In the genomic region with DNA sequence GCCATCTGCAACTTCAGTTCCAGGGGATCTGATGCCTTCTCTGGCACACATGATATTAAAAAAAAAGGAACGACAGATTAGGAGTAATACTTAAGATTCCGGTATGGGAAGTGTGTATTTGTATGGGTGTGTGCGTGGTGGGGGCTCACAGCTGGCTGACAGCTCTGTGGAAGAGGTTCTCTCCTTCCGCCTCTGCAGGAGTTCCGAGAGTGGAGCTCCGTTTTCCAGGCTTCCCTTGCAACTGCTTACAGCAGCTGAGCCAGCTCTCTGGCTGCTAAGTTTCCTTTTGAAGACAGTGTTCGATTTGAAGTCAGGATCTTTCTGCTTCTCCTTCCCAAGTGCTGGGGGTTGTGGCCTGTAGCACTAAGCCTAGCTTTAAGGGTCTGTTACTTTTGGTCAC, we compare ENCODE assay signal across 8 mouse cellular contexts. TPM values are rescaled to one million over a fixed set of nuclear protein-coding genes. Genes with fewer than 3 reads are reported as not detected.
DNase-seq lines count a peak whose midpoint lies in the region; ATAC-seq and TF ChIP-seq lines count a peak whose summit lies in the region.
"Had no signal": no experiment of that assay in that cellular context is flagged by ENCODE, and none has a peak within 500 bp of the region (broad histone marks: within the 10 kb centered on the region; RNA-seq: fewer than 3 reads in every experiment).

No protein-coding gene starts in this region.

- peak overlapping the region; percentile 70; the same call in 1 of the 2 replicates for H3K4me2 ChIP-seq in kidney, embryonic 15.5 days
- peak overlapping the region; percentile 84 for H3K4me2 ChIP-seq in liver, embryonic 13.5 days

- 88% methylated on average over 7 of the region's 7 CpGs for WGBS in kidney, embryonic 15.5 days
- 90% methylated on average over 7 of the region's 7 CpGs for WGBS in embryonic facial prominence, embryonic 10.5 days
- 71% methylated on average over 7 of the region's 7 CpGs for WGBS in liver, embryonic 13.5 days (ENCODE audit: insufficient replicate concordance)

- H3K4me3 ChIP-seq in kidney, embryonic 15.5 days (replicated peaks): peak overlapping the region; percentile 77; the same call in 1 of the 2 replicates
- peak overlapping the region; percentile 92 for H3K4me3 ChIP-seq in G1E (ENCODE audit: low read depth, low read length)
- H3K4me3 ChIP-seq in embryonic facial prominence, embryonic 10.5 days: peak overlapping the region; percentile 91
- H3K4me3 ChIP-seq in liver, embryonic 13.5 days (replicated peaks): peak overlapping the region; percentile 79

- no peaks in the 10 kb centered on the region for H3K9me3 ChIP-seq in kidney, embryonic 15.5 days (replicated peaks)
- no peaks in the 10 kb centered on the region for H3K9me3 ChIP-seq in G1E (replicated peaks)
- H3K9me3 ChIP-seq in embryonic facial prominence, embryonic 10.5 days: no peaks in the 10 kb centered on the region
- H3K9me3 ChIP-seq in liver, embryonic 13.5 days (replicated peaks): no peaks in the 10 kb centered on the region

- no peak overlapping the region for H3K9ac ChIP-seq in kidney, embryonic 15.5 days
- peak overlapping the region; percentile 87 for H3K9ac ChIP-seq in liver, embryonic 13.5 days

- no peak for DNase-seq in kidney, postnatal 14 days
- no peak for DNase-seq in G1E (ENCODE audit: low spot score)
- DNase-seq in embryonic facial prominence, embryonic 10.5 days (ENCODE audit: low spot score): no peak
- DNase-seq in liver, embryonic 13.5 days: no peak
- DNase-seq in embryo, embryonic 9.5 days (ENCODE audit: extremely low spot score): no peak
- no peak for DNase-seq in spleen, postnatal 14 days (ENCODE audit: low spot score in 2 of 2)
- DNase-seq: cerebellum, adult 11 months had no signal

- no peak for ATAC-seq in kidney, embryonic 15.5 days (replicated peaks; ENCODE audit: low FRiP score)
- no peak for ATAC-seq in G1E (ENCODE audit: extremely low read depth, insufficient number of reproducible peaks, low FRiP score, poor library complexity, severe bottlenecking)
- ATAC-seq in liver, embryonic 13.5 days (ENCODE audit: low read depth): no peak

- no peak for TF ChIP-seq CTCF in G1E (IDR thresholded peaks at IDR 0.05; ENCODE audit: low read depth, low read length)

- no peak overlapping the region for H3K27ac ChIP-seq in kidney, embryonic 15.5 days
- no peak overlapping the region for H3K27ac ChIP-seq in embryonic facial prominence, embryonic 10.5 days (replicated peaks)
- H3K27ac ChIP-seq in liver, embryonic 13.5 days: no peak overlapping the region

- peaks cover 12% of the 10 kb centered on the region for H3K4me1 ChIP-seq in kidney, embryonic 15.5 days
- H3K4me1 ChIP-seq in G1E (ENCODE audit: insufficient read depth, low read depth, low read length): peaks cover 48% of the 10 kb centered on the region
- H3K4me1 ChIP-seq in embryonic facial prominence, embryonic 10.5 days: peaks cover 14% of the 10 kb centered on the region
- peaks cover 29% of the 10 kb centered on the region for H3K4me1 ChIP-seq in liver, embryonic 13.5 days (replicated peaks)

- H3K36me3 ChIP-seq in kidney, embryonic 15.5 days: peaks cover 32% of the 10 kb centered on the region
- peaks cover 51% of the 10 kb centered on the region for H3K36me3 ChIP-seq in G1E (replicated peaks)
- H3K36me3 ChIP-seq in embryonic facial prominence, embryonic 10.5 days (replicated peaks): peaks cover 46% of the 10 kb centered on the region
- H3K36me3 ChIP-seq in liver, embryonic 13.5 days: peaks cover 42% of the 10 kb centered on the region

- H3K27me3 ChIP-seq in kidney, embryonic 15.5 days: no peaks in the 10 kb centered on the region
- H3K27me3 ChIP-seq in G1E (ENCODE audit: insufficient read depth, low read length): no peaks in the 10 kb centered on the region
- no peaks in the 10 kb centered on the region for H3K27me3 ChIP-seq in embryonic facial prominence, embryonic 10.5 days (replicated peaks; ENCODE audit: low read depth, poor library complexity, severe bottlenecking)
- no peaks in the 10 kb centered on the region for H3K27me3 ChIP-seq in liver, embryonic 13.5 days

RNA-seq across cellular contexts. Expression of a gene that starts 1.8 kb away (rescaled TPM):
- 178 and 186 TPM in 2 replicates for polyA plus RNA-seq in kidney, embryonic 15.5 days (2015; fragmentation: Nextera tagmentation; extraction: Ambion mirVana)
- total RNA-seq in G1E (2014; fragmentation: Nextera tagmentation) (91.9 and 112 TPM in 2 replicates), G1E (2017) (174 and 221 TPM in 2 replicates)
- polyA plus RNA-seq in G1E (2012): 57.9 and 79.0 TPM in 2 replicates
- polyA plus RNA-seq in embryonic facial prominence, embryonic 10.5 days (2016; fragmentation: Nextera tagmentation; extraction: Ambion mirVana): 215 and 230 TPM in 2 replicates
- polyA plus RNA-seq in liver, embryonic 13.5 days (2015; fragmentation: Nextera tagmentation; extraction: Ambion mirVana): 131 and 134 TPM in 2 replicates

RNA-seq across cellular contexts. Expression of a gene that starts 27.5 kb away (rescaled TPM):
- polyA plus RNA-seq in kidney, embryonic 15.5 days (2015; fragmentation: Nextera tagmentation; extraction: Ambion mirVana): 24.8 and 27.1 TPM in 2 replicates
- total RNA-seq in G1E (2014; fragmentation: Nextera tagmentation): 17.9 and 18.9 TPM in 2 replicates
- 28.4 and 35.7 TPM in 2 replicates for total RNA-seq in G1E (2017)
- 8.4 and 8.5 TPM in 2 replicates for polyA plus RNA-seq in G1E (2012)
- 30.8 and 32.0 TPM in 2 replicates for polyA plus RNA-seq in embryonic facial prominence, embryonic 10.5 days (2016; fragmentation: Nextera tagmentation; extraction: Ambion mirVana)
- 12.9 and 14.3 TPM in 2 replicates for polyA plus RNA-seq in liver, embryonic 13.5 days (2015; fragmentation: Nextera tagmentation; extraction: Ambion mirVana)
